Comparison of ENCODE assay signal across 8 mouse cellular contexts in genomic region chr11:102224686-102225085, GRCm38 (mm10). TPM values are rescaled to one million over a fixed set of nuclear protein-coding genes. Genes with fewer than 3 reads are reported as not detected.
DNase-seq lines count a peak whose midpoint lies in the region; ATAC-seq lines count a peak whose summit lies in the region.

No protein-coding gene starts in this region.

- peaks cover 20% of the 10 kb centered on the region; the same call in 1 of the 2 replicates for H3K27me3 ChIP-seq in forebrain, embryonic 12.5 days
- no peaks in the 10 kb centered on the region for H3K27me3 ChIP-seq in midbrain, embryonic 16.5 days (ENCODE audit: control insufficient read depth, insufficient read depth, low read depth, low read length)

- peaks cover 16% of the 10 kb centered on the region for H3K36me3 ChIP-seq in forebrain, embryonic 12.5 days (replicated peaks)
- peaks cover 6% of the 10 kb centered on the region; the same call in 1 of the 2 replicates for H3K36me3 ChIP-seq in midbrain, embryonic 16.5 days (ENCODE audit: control insufficient read depth, insufficient read depth, low read length)

- peak overlapping the region; percentile 36; the same call in 1 of the 2 replicates for H3K9ac ChIP-seq in forebrain, embryonic 12.5 days
- peak overlapping the region; percentile 23; the same call in 1 of the 2 replicates for H3K9ac ChIP-seq in midbrain, embryonic 16.5 days (ENCODE audit: low read depth, low read length)

- no peaks in the 10 kb centered on the region for H3K9me3 ChIP-seq in forebrain, embryonic 12.5 days
- no peaks in the 10 kb centered on the region for H3K9me3 ChIP-seq in midbrain, embryonic 16.5 days (replicated peaks; ENCODE audit: control insufficient read depth, low read length, poor library complexity, severe bottlenecking)

- peak; percentile 66 for DNase-seq in cerebellum, adult 11-12 months
- DNase-seq in cerebellum, adult 8-10 months, result no peak
- peak; percentile 50 for DNase-seq in ES-CJ7 (ENCODE audit: low read depth, low spot score)
- peak; percentile 71 for DNase-seq in kidney, postnatal 10 days
- no peak for DNase-seq in testis, postnatal 14 days (ENCODE audit: low spot score)

- H3K27ac ChIP-seq in forebrain, embryonic 12.5 days, result no peak overlapping the region
- H3K27ac ChIP-seq in midbrain, embryonic 16.5 days (ENCODE audit: low read length), result no peak overlapping the region

- no peak overlapping the region for H3K4me3 ChIP-seq in forebrain, embryonic 12.5 days (replicated peaks)
- no peak overlapping the region for H3K4me3 ChIP-seq in midbrain, embryonic 16.5 days (ENCODE audit: low read depth, low read length)

- 10% methylated on average over 22 of the region's 22 CpGs for WGBS in forebrain, embryonic 12.5 days
- 7% methylated on average over 22 of the region's 22 CpGs for WGBS in midbrain, embryonic 16.5 days

- peak overlapping the region; percentile 33 for H3K4me2 ChIP-seq in forebrain, embryonic 12.5 days
- H3K4me2 ChIP-seq in midbrain, embryonic 16.5 days (ENCODE audit: low read length), result peak overlapping the region; percentile 36

- H3K4me1 ChIP-seq in forebrain, embryonic 12.5 days, result peaks cover 62% of the 10 kb centered on the region
- H3K4me1 ChIP-seq in midbrain, embryonic 16.5 days (ENCODE audit: control insufficient read depth, insufficient read depth, low read length), result peaks cover 42% of the 10 kb centered on the region

- no peak for ATAC-seq in forebrain, embryonic 12.5 days (ENCODE audit: low FRiP score)
- ATAC-seq in midbrain, embryonic 16.5 days, result no peak
- no peak for ATAC-seq in erythroid progenitor cell, adult 5-6 weeks (replicated peaks; ENCODE audit: low FRiP score, poor library complexity, severe bottlenecking)

RNA-seq across cellular contexts. Expression of gene Hdac5, which starts 5.3 kb away (rescaled TPM):
- 68.8 and 70.6 TPM in 2 replicates for polyA plus RNA-seq in forebrain, embryonic 12.5 days (2016; fragmentation: Nextera tagmentation; extraction: Ambion mirVana)
- polyA plus RNA-seq in midbrain, embryonic 16.5 days (2015; fragmentation: Nextera tagmentation; extraction: Ambion mirVana), result 74.4 and 76.3 TPM in 2 replicates
- total RNA-seq in erythroid progenitor cell, adult 5-6 weeks (2015; ENCODE audit: low replicate concordance), result 11.9 and 36.9 TPM in 2 replicates
- 6.4 and 9.9 TPM in 2 replicates for total RNA-seq in erythroid progenitor cell, adult 5-6 weeks (2017; ENCODE audit: low replicate concordance)

RNA-seq across cellular contexts. Expression of gene BC030867, which starts 24.0 kb away (rescaled TPM):
- 18.5 and 19.4 TPM in 2 replicates for polyA plus RNA-seq in forebrain, embryonic 12.5 days (2016; fragmentation: Nextera tagmentation; extraction: Ambion mirVana)
- 1.6 and 1.8 TPM in 2 replicates for polyA plus RNA-seq in midbrain, embryonic 16.5 days (2015; fragmentation: Nextera tagmentation; extraction: Ambion mirVana)
- 26.7 and 30.2 TPM in 2 replicates for total RNA-seq in erythroid progenitor cell, adult 5-6 weeks (2015; ENCODE audit: low replicate concordance)
- 14.4 and 14.5 TPM in 2 replicates for total RNA-seq in erythroid progenitor cell, adult 5-6 weeks (2017; ENCODE audit: low replicate concordance)

RNA-seq across cellular contexts. Expression of gene G6pc3, which starts 35.3 kb away (rescaled TPM):
- polyA plus RNA-seq in forebrain, embryonic 12.5 days (2016; fragmentation: Nextera tagmentation; extraction: Ambion mirVana), result 26.6 and 28.3 TPM in 2 replicates
- 39.0 and 42.9 TPM in 2 replicates for polyA plus RNA-seq in midbrain, embryonic 16.5 days (2015; fragmentation: Nextera tagmentation; extraction: Ambion mirVana)
- total RNA-seq in erythroid progenitor cell, adult 5-6 weeks (2015; ENCODE audit: low replicate concordance), result 4.0 and 14.3 TPM in 2 replicates
- total RNA-seq in erythroid progenitor cell, adult 5-6 weeks (2017; ENCODE audit: low replicate concordance), result 4.4 and 8.6 TPM in 2 replicates

RNA-seq across cellular contexts. Expression of gene Lsm12, which starts 39.6 kb away (rescaled TPM):
- polyA plus RNA-seq in forebrain, embryonic 12.5 days (2016; fragmentation: Nextera tagmentation; extraction: Ambion mirVana), result 136 and 139 TPM in 2 replicates
- 87.8 and 95.3 TPM in 2 replicates for polyA plus RNA-seq in midbrain, embryonic 16.5 days (2015; fragmentation: Nextera tagmentation; extraction: Ambion mirVana)
- total RNA-seq in erythroid progenitor cell, adult 5-6 weeks (2015; ENCODE audit: low replicate concordance), result 60.8 and 82.5 TPM in 2 replicates
- total RNA-seq in erythroid progenitor cell, adult 5-6 weeks (2017; ENCODE audit: low replicate concordance), result 28.0 and 39.7 TPM in 2 replicates

RNA-seq across cellular contexts. Expression of gene Asb16, which starts 43.9 kb away (rescaled TPM):
- polyA plus RNA-seq in forebrain, embryonic 12.5 days (2016; fragmentation: Nextera tagmentation; extraction: Ambion mirVana), result not detected in 2 replicates
- polyA plus RNA-seq in midbrain, embryonic 16.5 days (2015; fragmentation: Nextera tagmentation; extraction: Ambion mirVana), result 0.07 and 0.10 TPM in 2 replicates
- not detected in 2 replicates for total RNA-seq in erythroid progenitor cell, adult 5-6 weeks (2015; ENCODE audit: low replicate concordance)
- not detected in 2 replicates for total RNA-seq in erythroid progenitor cell, adult 5-6 weeks (2017; ENCODE audit: low replicate concordance)

Comparison
In these comparisons a context has a peak if more than half of its experiments do, and no peak if none do; other contexts are left out.
1. DNase-seq: peak in cerebellum, adult 11-12 months (single experiment), ES-CJ7 (single experiment) and kidney, postnatal 10 days (single experiment); none in cerebellum, adult 8-10 months (single experiment) and testis, postnatal 14 days (single experiment).